In genomic region chr3:30992161-30992560, GRCm38 (mm10) we compare ENCODE assay signal across 22 mouse cellular contexts. TPM values are rescaled to one million over a fixed set of nuclear protein-coding genes. Genes with fewer than 3 reads are reported as not detected.
DNase-seq lines count a peak whose midpoint lies in the region; ATAC-seq and TF ChIP-seq lines count a peak whose summit lies in the region.
"Had no signal": no experiment of that assay in that cellular context is flagged by ENCODE, and none has a peak within 500 bp of the region (broad histone marks: within the 10 kb centered on the region; RNA-seq: fewer than 3 reads in every experiment).

No protein-coding gene starts in this region.

- WGBS in liver, embryonic 11.5 days: 69% methylated on average over 7 of the region's 7 CpGs
- 58% methylated on average over 7 of the region's 7 CpGs for WGBS in liver, postnatal 0 days (ENCODE audit: insufficient replicate concordance)
- 76% methylated on average over 7 of the region's 7 CpGs for WGBS in stomach, postnatal 0 days

- H3K4me1 ChIP-seq in liver, embryonic 11.5 days (replicated peaks; ENCODE audit: control insufficient read depth, insufficient read depth, low read length): peaks cover 11% of the 10 kb centered on the region
- peaks cover 8% of the 10 kb centered on the region; the same call in 1 of the 2 replicates for H3K4me1 ChIP-seq in liver, postnatal 0 days (ENCODE audit: insufficient read depth)
- H3K4me1 ChIP-seq in MEL (ENCODE audit: control insufficient read depth in 1 of 2, insufficient read depth in 2 of 2, low read length in 2 of 2): peaks cover 4 to 8% of the 10 kb centered on the region in 2 experiments
- no peaks in the 10 kb centered on the region for H3K4me1 ChIP-seq in stomach, postnatal 0 days (replicated peaks; ENCODE audit: control insufficient read depth, insufficient read depth)

- no peaks in the 10 kb centered on the region for H3K36me3 ChIP-seq in liver, embryonic 11.5 days (ENCODE audit: control insufficient read depth, insufficient read depth, low read length)
- H3K36me3 ChIP-seq in liver, postnatal 0 days (replicated peaks; ENCODE audit: insufficient read depth, low read length): no peaks in the 10 kb centered on the region
- peaks cover 0 to 15% of the 10 kb centered on the region in 2 experiments; a peak in 2 of 4 replicates for H3K36me3 ChIP-seq in MEL (ENCODE audit: control insufficient read depth in 1 of 2, insufficient read depth in 2 of 2, low read length in 2 of 2)
- H3K36me3 ChIP-seq in stomach, postnatal 0 days (ENCODE audit: control insufficient read depth, insufficient read depth, low read length): no peaks in the 10 kb centered on the region
- H3K36me3 ChIP-seq: forebrain, embryonic 10.5 days; hindbrain, embryonic 12.5 days; hindbrain, embryonic 15.5 days had no signal

- TF ChIP-seq RAD21 in MEL (IDR thresholded peaks at IDR 0.05; ENCODE audit: low read depth, low read length): no peak

- no peaks in the 10 kb centered on the region for H3K9me3 ChIP-seq in liver, embryonic 11.5 days (ENCODE audit: control insufficient read depth, low read length)
- H3K9me3 ChIP-seq in liver, postnatal 0 days (ENCODE audit: low read length): no peaks in the 10 kb centered on the region
- no peaks in the 10 kb centered on the region for H3K9me3 ChIP-seq in MEL (replicated peaks; ENCODE audit: insufficient read depth, low read length)
- H3K9me3 ChIP-seq in stomach, postnatal 0 days (ENCODE audit: control insufficient read depth, low read length): no peaks in the 10 kb centered on the region
- H3K9me3 ChIP-seq: forebrain, embryonic 10.5 days; forebrain, embryonic 13.5 days; hindbrain, embryonic 12.5 days; hindbrain, embryonic 15.5 days had no signal

- H3K4me2 ChIP-seq in liver, embryonic 11.5 days: no peak overlapping the region
- H3K4me2 ChIP-seq in liver, postnatal 0 days (ENCODE audit: low read depth, low read length): no peak overlapping the region
- H3K4me2 ChIP-seq in stomach, postnatal 0 days (replicated peaks; ENCODE audit: low read depth): no peak overlapping the region
- H3K4me2 ChIP-seq: forebrain, embryonic 13.5 days; heart, embryonic 11.5 days; hindbrain, embryonic 12.5 days; hindbrain, embryonic 15.5 days had no signal

- no peaks in the 10 kb centered on the region for H3K27me3 ChIP-seq in liver, embryonic 11.5 days (replicated peaks; ENCODE audit: control insufficient read depth, insufficient read depth, low read length)
- H3K27me3 ChIP-seq in liver, postnatal 0 days (ENCODE audit: insufficient read depth, low read length): no peaks in the 10 kb centered on the region
- no peaks in the 10 kb centered on the region for H3K27me3 ChIP-seq in MEL (ENCODE audit: control insufficient read depth in 1 of 2, insufficient read depth in 2 of 2, low read length in 2 of 2)
- H3K27me3 ChIP-seq in stomach, postnatal 0 days (ENCODE audit: control insufficient read depth, insufficient read depth, low read length): no peaks in the 10 kb centered on the region
- H3K27me3 ChIP-seq: forebrain, embryonic 13.5 days; hindbrain, embryonic 12.5 days; hindbrain, embryonic 15.5 days had no signal

- DNase-seq in liver, embryonic 11.5 days (ENCODE audit: low spot score): peak; percentile 15
- DNase-seq in liver, postnatal 0 days: no peak
- DNase-seq in MEL (ENCODE audit: low read depth, low spot score): no peak
- no peak for DNase-seq in layer of hippocampus, postnatal 14 days (ENCODE audit: low spot score in 2 of 2)
- no peak for DNase-seq in stomach, postnatal 0 days (ENCODE audit: low spot score)
- DNase-seq in layer of hippocampus, adult 2 months (ENCODE audit: low spot score in 2 of 2): no peak
- DNase-seq: adrenal gland, adult 8-10 months; adrenal gland, postnatal 25 days; B cell, adult 2 months; cerebellum, adult 18-20 months; cerebellum, adult 9-10 months; cerebellum, postnatal 14 days; gastrocnemius, postnatal 10 days; heart, adult 2 months had no signal

- no peaks in the 10 kb centered on the region; the same call in 1 of the 2 replicates for H3K79me2 ChIP-seq in MEL (ENCODE audit: control insufficient read depth, insufficient read depth, low read length, poor library complexity)

- no peak for TF ChIP-seq EP300 in liver, postnatal 0 days (IDR thresholded peaks at IDR 0.05; ENCODE audit: low read depth)
- TF ChIP-seq EP300 in MEL (IDR thresholded peaks at IDR 0.05; ENCODE audit: low read depth in 1 of 2, low read length in 2 of 2): no peak
- TF ChIP-seq EP300 in stomach, postnatal 0 days (optimal IDR thresholded peaks at IDR 0.05): no peak

- H3K4me3 ChIP-seq in liver, embryonic 11.5 days (ENCODE audit: low read depth, low read length): no peak overlapping the region
- no peak overlapping the region for H3K4me3 ChIP-seq in liver, postnatal 0 days (ENCODE audit: low read depth, low read length)
- no peak overlapping the region for H3K4me3 ChIP-seq in MEL (ENCODE audit: control insufficient read depth in 1 of 2, insufficient read depth in 1 of 2, low read depth in 2 of 2, low read length in 2 of 2)
- no peak overlapping the region for H3K4me3 ChIP-seq in stomach, postnatal 0 days (ENCODE audit: low read depth, low read length)
- no peak overlapping the region for H3K4me3 ChIP-seq in layer of hippocampus, adult 2 months
- H3K4me3 ChIP-seq: forebrain, embryonic 10.5 days; forebrain, embryonic 13.5 days; heart, adult 2 months; hindbrain, embryonic 12.5 days; hindbrain, embryonic 15.5 days had no signal

- no peak for TF ChIP-seq POLR2A in MEL (IDR thresholded peaks at IDR 0.05; ENCODE audit: control insufficient read depth in 1 of 2, insufficient read depth in 1 of 2, low read depth in 1 of 2, low read length in 2 of 2, poor library complexity in 1 of 2)

- no peak for TF ChIP-seq CTCF in liver, postnatal 0 days (IDR thresholded peaks at IDR 0.05; ENCODE audit: low read depth)
- no peak for TF ChIP-seq CTCF in MEL (IDR thresholded peaks at IDR 0.05 in 2 of 3, conservative IDR thresholded peaks at IDR 0.05 in 1 of 3; ENCODE audit: control insufficient read depth in 1 of 3, insufficient read depth in 1 of 3, low read depth in 2 of 3, low read length in 3 of 3, poor library complexity in 1 of 3, severe bottlenecking in 1 of 3)
- no peak for TF ChIP-seq CTCF in stomach, postnatal 0 days (IDR thresholded peaks at IDR 0.05; ENCODE audit: low read depth)
- TF ChIP-seq CTCF in layer of hippocampus, adult 2 months (conservative IDR thresholded peaks at IDR 0.05): no peak

- ATAC-seq in liver, embryonic 11.5 days (replicated peaks; ENCODE audit: low FRiP score): no peak
- ATAC-seq in liver, postnatal 0 days: no peak
- peak; percentile 41 for ATAC-seq in megakaryocyte, adult 5-6 weeks (ENCODE audit: poor library complexity, severe bottlenecking)
- no peak for ATAC-seq in stomach, postnatal 0 days (ENCODE audit: low FRiP score, low TSS enrichment)
- ATAC-seq: activated CD4-positive, CD25-positive, alpha-beta regulatory T cell, adult 4 months; forebrain, embryonic 13.5 days; forebrain, embryonic 16.5 days had no signal

- no peak overlapping the region for H3K27ac ChIP-seq in liver, embryonic 11.5 days (ENCODE audit: low read depth, low read length)
- no peak overlapping the region for H3K27ac ChIP-seq in liver, postnatal 0 days (ENCODE audit: low read depth)
- H3K27ac ChIP-seq in MEL (ENCODE audit: control insufficient read depth, low read depth, low read length): no peak overlapping the region
- H3K27ac ChIP-seq in stomach, postnatal 0 days (replicated peaks): no peak overlapping the region
- no peak overlapping the region for H3K27ac ChIP-seq in layer of hippocampus, adult 2 months
- H3K27ac ChIP-seq: forebrain, embryonic 10.5 days; forebrain, embryonic 13.5 days; heart, adult 2 months; hindbrain, embryonic 12.5 days; hindbrain, embryonic 15.5 days had no signal

- no peak overlapping the region for H3K9ac ChIP-seq in liver, embryonic 11.5 days (ENCODE audit: low read depth, low read length)
- no peak overlapping the region for H3K9ac ChIP-seq in liver, postnatal 0 days (replicated peaks)
- no peak overlapping the region for H3K9ac ChIP-seq in MEL (ENCODE audit: control insufficient read depth, low read depth, low read length, poor library complexity, severe bottlenecking)
- H3K9ac ChIP-seq in stomach, postnatal 0 days (ENCODE audit: low read length): no peak overlapping the region
- H3K9ac ChIP-seq: forebrain, embryonic 13.5 days; hindbrain, embryonic 12.5 days; hindbrain, embryonic 15.5 days had no signal

TF ChIP-seq in MEL, 35 proteins besides CTCF, POLR2A, EP300 and RAD21:
- TF ChIP-seq BHLHE40 (IDR thresholded peaks at IDR 0.05; ENCODE audit: borderline replicate concordance, low read depth, low read length): no peak
- peak; percentile 42; the same call in 1 of the 2 replicates for TF ChIP-seq USF1 (IDR thresholded peaks at IDR 0.05; ENCODE audit: low read depth, low read length)

RNA-seq across cellular contexts. Expression of gene Prkci, which starts 3.4 kb away (rescaled TPM):
- polyA plus RNA-seq in liver, embryonic 11.5 days (2014; fragmentation: Nextera tagmentation; extraction: Ambion mirVana): 20.2 and 21.3 TPM in 2 replicates
- 3.8 TPM in 2 replicates for polyA plus RNA-seq in liver, postnatal 0 days (2015; fragmentation: Nextera tagmentation; extraction: Ambion mirVana)
- 9.0 and 9.5 TPM in 2 replicates for total RNA-seq in MEL (2012; rRNA removed)
- polyA plus RNA-seq in MEL (2012; ENCODE audit: insufficient read depth in 1 of 2, insufficient read length in 2 of 2, low read depth in 1 of 2, low replicate concordance in 2 of 2, missing spikeins in 1 of 2): 10 to 100 TPM in 1 of 2 experiments, not detected in 1; 18.3 TPM
- 18.8 and 19.9 TPM in 2 replicates for total RNA-seq in megakaryocyte, adult 5-6 weeks (2015)
- total RNA-seq in megakaryocyte, adult 5-6 weeks (2017): 12.4 and 14.7 TPM in 2 replicates
- 10 to 100 TPM; 56.8 to 59.5 TPM for total RNA-seq in layer of hippocampus, postnatal 14 days (2021)
- polyA plus RNA-seq in stomach, postnatal 0 days (2015; fragmentation: Nextera tagmentation; extraction: Ambion mirVana): 21.2 and 22.1 TPM in 2 replicates
- total RNA-seq in layer of hippocampus, adult 2 months (2021): 10 to 100 TPM; 60.9 to 65.0 TPM

RNA-seq across cellular contexts. Expression of gene Phc3, which starts 22.9 kb away (rescaled TPM):
- polyA plus RNA-seq in liver, embryonic 11.5 days (2014; fragmentation: Nextera tagmentation; extraction: Ambion mirVana): 4.3 and 5.6 TPM in 2 replicates
- 1.4 TPM in 2 replicates for polyA plus RNA-seq in liver, postnatal 0 days (2015; fragmentation: Nextera tagmentation; extraction: Ambion mirVana)
- total RNA-seq in MEL (2012; rRNA removed): 3.2 and 3.5 TPM in 2 replicates
- 10 to 100 TPM in 1 of 2 experiments, not detected in 1; 11.4 TPM for polyA plus RNA-seq in MEL (2012; ENCODE audit: insufficient read depth in 1 of 2, insufficient read length in 2 of 2, low read depth in 1 of 2, low replicate concordance in 2 of 2, missing spikeins in 1 of 2)
- 31.0 and 31.1 TPM in 2 replicates for total RNA-seq in megakaryocyte, adult 5-6 weeks (2015)
- 17.3 and 20.4 TPM in 2 replicates for total RNA-seq in megakaryocyte, adult 5-6 weeks (2017)
- 10 to 100 TPM; 37.0 to 37.9 TPM for total RNA-seq in layer of hippocampus, postnatal 14 days (2021)
- 3.0 and 3.3 TPM in 2 replicates for polyA plus RNA-seq in stomach, postnatal 0 days (2015; fragmentation: Nextera tagmentation; extraction: Ambion mirVana)
- 10 to 100 TPM; 43.2 to 45.7 TPM for total RNA-seq in layer of hippocampus, adult 2 months (2021)
